Mouse (Mus musculus) lung, postnatal 4 days (tissue): ENCODE measurements at regions not wholly inside any gene's neighbourhood (a gene's known extent, or its start where the extent isn't known, plus 50 kb on each side); places are given as distances from the start of the nearest gene placed in this dataset.

Source experiments
- DNase-seq, 2 experiments: peaks; one replicate each; pipeline ENCODE4 v3.0.0; 2021

DNA sequence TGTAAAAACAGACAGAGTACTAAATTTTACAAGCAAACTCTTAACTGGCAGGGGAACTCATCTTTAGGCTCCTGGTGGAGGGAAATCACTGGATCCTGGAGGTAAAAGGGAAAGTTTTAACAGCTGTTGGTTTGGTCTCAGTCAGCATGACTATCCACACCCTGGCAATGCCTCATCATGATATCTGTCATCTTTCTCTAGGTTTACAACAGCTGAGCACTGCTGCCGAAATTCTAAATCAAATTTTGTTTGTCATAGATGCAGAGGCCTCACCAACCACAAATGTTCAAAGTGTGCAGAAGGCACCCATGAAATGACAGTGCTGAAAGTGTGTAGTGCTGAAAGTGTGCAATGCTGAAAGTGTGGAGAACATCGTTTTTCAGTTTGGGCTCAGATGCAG is 180.6 kb upstream of the Lpp start:
- no peak for DNase-seq

DNA sequence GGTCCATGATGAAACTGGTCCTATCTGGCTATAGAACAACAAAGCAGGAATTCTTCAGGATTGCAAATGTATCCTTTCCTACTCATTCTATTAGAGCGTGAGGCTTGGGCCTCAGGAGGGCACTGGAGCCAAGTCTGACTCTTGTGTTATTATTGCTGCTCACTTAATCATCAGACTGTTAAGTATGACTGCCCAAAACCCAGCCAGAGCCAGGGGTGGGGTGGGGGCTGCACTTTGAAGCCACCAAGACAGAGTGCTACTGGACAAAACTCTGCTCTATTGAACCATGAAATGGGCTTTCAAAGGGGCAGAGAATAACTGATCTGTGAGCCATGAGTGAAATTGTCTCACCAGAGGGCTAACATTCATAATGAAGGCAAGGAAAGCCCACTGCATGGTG is 181.7 kb upstream of the Lpp start:
- DNase-seq: no peak

DNA sequence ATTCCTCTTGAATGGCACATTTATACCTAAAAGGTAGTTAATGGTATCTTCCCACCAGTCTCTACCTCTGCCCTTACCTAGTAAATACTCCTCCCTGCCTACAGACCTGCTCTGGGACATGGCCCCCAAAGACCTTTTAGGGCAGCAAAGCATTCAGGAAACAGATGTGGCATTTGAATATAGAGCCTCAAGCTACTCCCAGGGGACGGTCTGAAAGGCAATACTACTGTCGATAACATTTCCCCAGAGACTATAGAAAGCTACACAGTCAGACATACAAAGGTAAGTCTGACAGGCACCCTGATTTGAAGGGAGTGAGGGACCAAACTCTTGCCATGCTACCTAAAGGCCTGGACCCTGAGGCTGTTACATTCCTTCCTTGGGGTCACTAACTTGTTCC is 184.4 kb upstream of the Lpp start:
- DNase-seq: no peak

DNA sequence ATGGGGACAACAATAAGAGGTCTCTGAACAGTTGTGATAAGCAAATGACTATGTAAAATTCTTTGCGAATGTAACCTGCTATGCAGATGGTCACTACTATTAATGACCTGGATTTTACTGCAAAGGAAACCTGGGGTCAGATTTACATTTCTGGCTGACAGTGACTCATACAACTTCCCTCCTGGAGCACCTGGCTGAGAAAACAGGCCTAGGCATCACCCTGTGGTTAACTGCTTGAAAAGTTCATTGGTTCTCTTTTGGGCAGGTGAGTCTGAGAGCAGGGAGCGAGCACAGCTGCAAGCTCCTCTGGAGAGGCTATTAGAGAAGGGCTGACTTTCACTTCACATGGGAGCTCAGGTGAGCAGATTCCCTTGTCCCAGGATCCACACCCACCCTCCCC is 185.2 kb upstream of the Lpp start:
- DNase-seq: no peak

DNA sequence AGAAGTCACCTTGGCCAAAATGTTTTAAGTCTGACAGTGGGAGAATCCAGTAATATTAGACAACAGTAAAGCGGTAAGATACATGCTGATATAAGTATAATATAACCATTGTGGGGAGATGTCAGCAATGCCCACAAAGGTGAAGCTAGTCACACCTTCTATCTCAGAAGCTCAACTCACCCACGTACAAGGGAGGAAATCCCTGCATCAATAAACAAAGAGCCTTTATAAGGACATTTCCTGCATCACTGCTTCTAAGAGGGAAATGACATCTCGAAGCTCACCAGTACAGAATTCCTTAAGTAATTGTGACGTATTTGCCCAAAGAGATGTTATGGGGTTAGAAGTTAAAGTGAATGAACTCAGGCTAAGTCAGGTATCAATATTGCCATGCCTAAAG is 186.3 kb upstream of the Lpp start:
- DNase-seq: no peak

DNA sequence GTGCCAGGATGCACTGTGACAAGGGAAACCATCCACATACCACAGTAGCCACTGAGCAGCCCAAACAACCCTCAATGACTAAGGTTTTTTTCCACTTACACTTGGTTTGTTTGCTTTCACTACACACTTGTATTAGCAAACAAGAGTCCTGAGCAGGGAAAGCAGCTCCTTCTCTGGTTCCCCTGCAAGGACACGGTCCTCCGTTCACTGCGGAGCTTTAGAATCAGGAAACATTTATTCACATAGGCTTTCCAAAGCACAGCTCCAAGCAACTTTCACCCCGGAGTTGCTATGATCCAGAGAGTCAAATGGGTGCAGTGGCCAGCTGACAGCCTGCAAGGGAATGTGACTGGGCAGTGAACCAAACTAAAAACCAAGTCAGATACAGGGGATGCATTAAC is 186.8 kb upstream of the Lpp start:
- peak; percentile 33 to 35 for DNase-seq

DNA sequence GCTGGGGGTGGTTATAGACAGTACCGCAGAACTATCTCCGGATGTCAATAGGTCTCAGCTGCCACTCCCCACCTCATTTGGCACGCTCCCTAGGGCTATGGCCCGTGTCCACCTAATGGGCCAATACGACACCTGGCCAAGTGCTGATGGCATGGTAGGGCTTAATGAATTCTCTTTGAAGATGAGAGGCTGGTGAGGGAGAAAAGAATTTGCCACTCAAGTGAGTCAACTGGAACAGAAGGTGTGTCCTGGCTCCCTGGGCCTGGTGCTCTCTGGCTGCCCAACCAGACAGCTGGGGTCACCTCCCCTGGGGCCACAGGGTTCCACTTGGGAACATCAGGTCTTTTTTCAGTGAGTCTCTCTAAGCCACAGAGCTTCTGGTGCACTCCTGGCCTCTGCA is 187.7 kb upstream of the Lpp start:
- DNase-seq: peak in 1 of 2 experiments; percentile 38

DNA sequence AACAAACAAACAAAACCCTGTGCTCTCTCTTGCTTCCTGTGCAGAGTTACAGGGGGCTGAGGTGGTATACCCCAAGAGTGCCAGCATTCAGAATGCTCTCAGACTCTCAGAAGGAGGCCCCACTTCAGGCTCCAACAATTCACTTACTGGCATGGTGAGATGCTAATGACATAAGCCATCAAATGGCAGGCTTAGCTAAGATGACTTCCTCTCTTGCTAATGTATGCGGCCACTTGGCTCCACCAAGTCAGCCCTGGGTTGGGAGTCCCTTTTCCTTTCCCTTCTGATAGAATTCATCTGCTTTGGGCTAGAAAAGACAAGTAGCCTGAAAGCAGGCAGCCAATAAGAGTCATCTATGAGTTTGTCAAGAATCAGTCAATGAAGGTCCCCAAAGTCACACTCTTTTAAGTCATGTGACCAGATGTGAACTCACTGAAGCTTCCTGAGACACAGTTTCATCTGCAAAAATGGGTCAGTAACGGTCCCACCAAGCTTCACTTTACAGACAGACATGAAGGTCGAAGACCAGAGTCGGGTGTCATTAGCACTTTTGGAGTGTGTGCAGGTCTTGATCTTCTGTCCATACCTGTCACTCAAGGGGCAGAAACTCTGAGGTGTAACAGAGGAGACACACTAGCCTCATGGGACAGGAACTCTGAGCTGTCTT is 189.1 kb upstream of the Lpp start:
- no peak for DNase-seq

DNA sequence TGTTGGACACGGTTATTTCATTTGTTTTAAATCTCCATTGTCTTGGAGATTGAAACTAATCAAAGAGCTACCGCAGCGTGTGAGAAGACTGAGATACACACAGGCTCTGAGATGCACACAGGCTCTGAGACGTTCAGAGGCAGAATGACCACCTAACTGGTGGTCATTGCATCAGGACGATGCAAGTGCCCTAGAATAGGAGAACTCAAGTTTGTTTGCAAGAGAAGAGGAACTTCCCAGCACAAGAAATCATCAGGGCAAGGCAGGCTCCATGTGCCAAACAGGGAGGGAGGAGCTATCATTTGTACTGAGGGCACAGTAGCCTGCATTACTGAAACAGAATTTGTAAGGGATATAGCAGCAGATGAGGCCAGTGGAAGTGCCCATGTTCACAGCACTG is 190.7 kb upstream of the Lpp start:
- DNase-seq: no peak

DNA sequence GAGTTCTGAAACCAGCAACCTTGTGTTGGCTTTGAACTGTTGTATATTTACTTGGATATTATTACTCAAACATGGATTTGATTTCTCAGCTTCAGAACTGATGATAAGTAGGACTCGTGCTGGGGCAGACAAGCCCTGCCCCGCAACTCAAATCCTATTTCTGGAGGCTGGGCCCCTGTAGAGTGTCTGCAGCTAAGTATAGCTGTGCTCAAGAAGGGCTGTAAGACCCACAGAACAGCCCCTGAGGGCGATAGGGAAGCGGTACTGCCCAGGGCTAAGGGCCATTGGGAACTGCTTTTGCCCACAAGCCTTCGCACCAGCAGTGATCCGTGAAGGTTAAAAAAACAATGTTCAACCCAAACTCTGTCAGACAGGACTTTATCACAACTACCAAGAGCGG is 191.9 kb upstream of the Lpp start:
- no peak for DNase-seq

DNA sequence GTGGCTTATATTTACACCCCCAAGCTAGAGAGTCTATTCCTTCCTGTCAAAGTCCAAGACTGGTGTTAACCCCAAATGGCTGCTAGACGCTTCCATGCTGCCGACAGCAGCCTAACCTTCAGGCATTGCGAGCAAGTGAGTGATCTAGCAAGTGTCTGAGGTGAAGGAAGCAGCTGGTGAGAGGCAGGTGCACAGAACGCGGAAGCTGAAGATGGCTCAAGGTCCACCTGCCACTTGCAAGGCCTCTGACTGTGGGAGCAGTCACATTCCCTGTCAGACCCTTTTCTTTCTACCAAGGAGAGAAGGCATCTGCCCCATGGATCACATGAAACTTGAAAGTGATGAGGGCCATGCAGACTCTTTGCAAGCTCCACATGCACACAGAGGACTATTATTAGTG is 193.1 kb upstream of the Lpp start:
- DNase-seq: no peak

DNA sequence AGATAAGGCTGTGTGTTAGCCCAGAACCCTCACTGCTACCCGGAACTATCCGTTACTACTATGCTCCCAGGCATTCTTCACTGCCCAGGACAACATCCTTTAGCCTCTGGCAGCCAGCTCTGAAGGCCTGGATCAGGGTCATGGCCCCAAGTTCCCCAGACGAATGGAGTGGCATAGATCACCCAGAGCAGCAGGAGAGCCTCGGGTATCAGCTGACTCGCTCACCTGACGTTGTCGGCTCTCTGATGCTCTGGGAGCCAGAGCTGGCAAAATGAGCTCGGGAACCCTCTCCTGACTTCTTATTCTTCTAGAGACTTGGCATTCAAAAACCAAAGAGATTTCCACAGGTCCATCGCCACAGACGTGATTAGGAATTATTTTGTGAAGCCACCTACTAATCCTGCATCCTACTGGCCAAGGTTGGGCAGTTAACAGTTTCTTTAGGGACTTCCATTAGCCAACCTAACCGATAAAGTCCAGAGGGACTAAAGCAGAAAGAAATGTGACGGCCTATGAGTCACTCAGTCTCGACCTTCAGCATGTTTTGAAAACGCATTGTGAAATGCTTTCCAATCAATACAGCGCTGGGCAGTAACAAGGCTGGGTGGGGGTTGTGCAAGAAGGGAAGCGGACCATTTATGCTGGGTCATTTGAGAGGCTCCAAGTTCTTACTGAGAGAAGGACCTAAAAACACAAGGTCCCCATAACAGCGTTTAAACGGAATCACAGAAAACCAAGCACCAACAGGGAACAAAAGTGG is 193.7 kb upstream of the Lpp start:
- peak; percentile 51 to 55 for DNase-seq

DNA sequence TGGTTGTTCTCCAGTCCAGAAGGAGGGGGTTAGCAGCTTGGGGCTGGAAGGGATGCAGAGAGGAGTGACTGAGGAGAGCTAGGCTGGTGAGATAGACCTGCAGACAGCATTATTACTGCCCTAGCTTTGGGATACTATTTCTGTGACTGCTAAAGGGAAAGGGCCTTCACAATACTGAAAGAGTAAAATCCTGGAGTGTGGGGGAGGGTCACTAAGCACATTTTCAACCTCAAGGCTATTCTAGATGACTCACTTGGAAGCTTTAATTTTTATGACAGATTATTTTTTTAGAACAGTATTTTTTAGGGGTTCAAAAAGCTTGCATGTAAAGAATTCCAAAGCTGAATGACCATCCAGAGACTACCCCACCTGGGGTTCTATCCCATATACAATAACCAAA is 195.0 kb upstream of the Lpp start:
- no peak for DNase-seq

DNA sequence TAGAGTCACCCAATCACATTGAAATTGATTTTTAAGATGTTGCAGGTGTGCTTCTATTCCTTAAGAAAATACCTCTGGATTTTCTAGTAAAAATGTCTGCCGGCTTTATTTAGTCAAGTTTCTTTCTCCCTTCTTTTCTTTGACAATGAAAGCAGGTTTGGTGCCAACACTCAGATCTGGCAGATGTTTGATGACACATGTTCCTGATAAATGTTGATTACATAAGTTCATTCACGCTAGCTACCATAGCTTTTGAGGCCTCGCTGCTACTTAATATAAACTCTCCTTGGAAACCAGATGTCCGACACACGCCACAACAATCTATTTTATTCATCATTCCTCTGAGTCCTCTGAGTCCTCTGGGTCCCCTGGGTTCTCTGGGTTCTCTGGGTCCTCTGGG is 195.7 kb upstream of the Lpp start:
- DNase-seq: no peak

DNA sequence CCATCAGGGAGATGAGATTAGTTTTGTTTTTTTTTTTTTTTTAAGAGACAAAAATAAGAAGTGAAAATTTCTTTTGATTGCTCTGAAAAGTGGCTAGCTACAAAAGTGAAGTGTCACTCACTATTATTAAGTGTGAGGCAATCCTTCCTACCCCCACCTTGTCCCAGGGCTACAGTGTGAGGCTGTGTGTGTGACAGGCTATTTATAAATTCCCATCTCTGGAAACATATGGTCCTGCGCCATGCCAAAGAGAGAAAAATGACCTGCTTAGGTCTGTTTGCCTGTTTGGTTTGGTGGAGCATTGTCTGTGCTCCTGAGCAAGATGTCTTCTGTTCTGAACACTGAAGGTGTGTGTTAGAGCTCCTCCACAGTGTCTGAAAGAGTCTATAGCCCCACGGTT is 199.4 kb upstream of the Lpp start:
- no peak for DNase-seq

DNA sequence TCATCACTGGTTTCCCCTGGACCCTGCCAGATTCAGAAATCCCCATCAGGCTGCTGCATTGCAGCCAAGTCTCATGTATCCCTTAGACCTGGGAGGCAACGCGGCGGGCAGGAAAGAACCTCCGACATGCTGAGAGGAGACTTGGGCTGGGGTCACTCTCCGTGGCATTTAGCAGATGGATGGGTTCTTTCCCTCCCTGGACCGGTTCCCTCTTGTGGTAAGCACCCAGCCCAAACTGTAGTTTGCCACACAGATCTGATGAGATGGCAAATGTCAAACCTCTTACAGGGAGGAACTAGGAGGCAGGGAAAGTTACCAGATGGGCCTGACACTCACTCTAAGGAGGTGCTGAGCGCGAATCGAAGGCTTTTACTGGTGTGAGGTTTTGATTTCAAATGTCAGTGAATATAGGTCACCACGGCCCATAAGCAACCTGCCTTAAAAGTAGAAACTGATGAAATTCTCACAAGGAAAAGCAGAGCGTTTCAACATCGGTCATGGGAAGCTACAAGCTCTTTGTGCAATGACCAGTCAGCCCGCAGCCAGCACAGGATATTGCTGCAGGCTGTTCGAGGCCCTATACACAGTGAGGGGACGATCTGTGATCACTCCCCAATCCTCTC is 199.9 kb upstream of the Lpp start:
- peak; percentile 48 to 67 for DNase-seq

DNA sequence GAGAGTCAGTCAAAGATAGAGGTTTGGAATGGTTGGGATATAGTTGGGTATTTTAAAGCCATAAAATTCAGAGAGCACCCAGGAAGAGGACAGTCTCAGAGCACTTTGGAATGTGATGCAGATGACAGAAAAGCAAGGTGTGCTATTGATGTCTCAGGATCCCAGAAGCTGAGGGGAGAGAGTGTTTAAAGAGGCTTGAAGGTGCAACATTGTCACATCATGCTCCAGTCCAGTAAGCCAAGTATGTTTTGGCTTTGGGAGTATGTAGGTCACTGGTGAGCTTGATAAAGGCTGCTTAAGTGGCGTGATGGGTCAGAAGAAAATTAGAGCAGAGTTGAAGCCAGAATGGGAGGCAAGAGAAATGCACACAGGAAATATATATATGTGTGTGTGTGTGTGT is 201.3 kb upstream of the Lpp start:
- no peak for DNase-seq

DNA sequence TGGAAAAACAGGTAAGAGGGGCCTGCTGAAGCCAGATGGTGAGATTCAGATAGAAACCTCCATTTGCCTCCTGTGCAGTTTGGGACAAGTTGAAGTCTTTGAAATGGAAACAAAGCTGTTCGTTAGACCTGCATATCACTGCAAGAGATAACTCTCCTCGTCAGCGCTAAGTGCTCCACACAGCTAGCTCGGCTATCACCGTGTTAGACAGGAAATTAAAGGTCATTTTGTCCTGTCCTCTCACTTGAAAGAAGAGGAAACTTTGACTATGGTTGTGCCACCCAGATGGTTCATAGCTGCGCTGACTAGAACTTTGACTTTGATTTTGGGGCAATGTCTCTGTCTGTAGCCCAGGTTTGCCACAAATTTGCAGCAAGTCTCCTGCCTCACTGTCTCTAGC is 198.5 kb upstream of the Bcl6 start:
- DNase-seq: no peak

DNA sequence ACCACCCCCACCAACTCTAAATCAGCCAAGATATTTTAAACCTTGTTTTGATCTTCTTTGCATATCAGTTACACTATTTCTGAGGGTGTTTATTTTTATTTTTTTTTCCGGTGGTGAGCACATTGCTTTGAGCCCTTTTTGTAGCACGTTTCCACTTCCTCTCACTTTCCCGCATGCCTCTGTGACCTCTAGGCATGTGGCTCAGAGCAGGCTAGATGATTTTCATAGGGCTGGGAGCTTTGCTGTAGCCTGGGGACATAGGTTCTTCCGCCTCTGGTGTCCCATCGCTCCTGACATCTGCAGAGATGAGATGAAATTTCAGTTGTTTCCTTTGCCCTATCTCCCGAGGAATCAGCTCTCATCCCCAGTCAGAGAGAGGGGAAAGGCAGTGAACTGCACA is 197.3 kb upstream of the Bcl6 start:
- no peak for DNase-seq

DNA sequence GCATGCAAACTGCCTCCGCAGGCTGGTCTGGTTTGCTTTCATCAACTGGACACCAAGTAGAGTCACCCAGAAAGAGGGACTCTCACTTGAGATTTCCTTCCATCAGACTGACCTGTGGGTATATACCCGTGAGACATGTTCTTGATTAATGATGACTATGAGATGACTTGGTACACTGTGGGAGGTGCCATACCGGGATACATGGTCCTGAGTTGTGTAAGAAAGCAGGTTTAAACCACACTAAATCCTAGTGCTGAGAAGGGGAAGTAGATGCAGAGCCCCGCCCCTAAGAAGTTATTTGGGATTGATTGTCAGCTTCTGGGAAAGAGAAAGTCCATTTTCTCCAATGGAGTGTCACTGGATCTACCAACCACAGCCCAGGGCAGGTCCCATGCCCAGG is 196.2 kb upstream of the Bcl6 start:
- no peak for DNase-seq

DNA sequence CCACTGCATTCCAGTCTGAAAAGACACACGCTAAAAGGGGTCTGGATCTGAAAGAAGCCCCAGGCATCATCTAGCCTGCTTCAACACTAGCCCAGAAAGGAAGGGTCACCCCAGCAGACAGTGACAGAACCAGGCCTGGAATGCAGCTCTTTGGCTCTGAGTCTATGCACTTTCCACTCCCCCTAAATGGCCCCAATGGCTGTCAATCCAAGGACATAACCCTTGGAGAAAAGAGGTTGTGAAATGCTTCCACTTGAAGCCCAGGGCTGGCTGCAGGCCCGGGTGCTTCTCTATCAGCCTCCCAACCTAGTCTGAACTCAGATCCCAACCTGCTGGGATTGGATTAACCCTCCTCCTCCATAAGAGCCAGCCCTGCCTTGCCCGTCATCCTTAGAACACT is 194.6 kb upstream of the Bcl6 start:
- peak; percentile 66 to 82 for DNase-seq

DNA sequence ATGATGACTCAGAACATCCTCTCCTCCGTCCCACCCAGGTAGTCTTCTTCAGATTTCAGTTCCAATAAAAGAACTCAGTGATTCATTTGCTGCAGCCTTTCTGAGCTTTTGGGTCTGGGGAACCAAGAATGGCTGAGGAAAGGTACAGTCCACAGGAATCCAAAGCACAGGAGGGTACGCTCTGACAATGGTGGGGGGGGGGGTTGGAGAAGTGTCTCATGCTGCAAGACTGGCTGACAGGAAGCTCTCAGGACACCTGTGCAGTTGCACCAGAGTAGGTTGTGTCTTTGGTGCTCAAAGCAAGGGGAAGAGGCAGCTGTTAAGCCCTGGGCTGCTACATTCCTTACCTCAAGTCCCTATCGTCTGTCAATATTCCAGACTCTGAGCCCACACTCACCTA is 192.7 kb upstream of the Bcl6 start:
- no peak for DNase-seq

DNA sequence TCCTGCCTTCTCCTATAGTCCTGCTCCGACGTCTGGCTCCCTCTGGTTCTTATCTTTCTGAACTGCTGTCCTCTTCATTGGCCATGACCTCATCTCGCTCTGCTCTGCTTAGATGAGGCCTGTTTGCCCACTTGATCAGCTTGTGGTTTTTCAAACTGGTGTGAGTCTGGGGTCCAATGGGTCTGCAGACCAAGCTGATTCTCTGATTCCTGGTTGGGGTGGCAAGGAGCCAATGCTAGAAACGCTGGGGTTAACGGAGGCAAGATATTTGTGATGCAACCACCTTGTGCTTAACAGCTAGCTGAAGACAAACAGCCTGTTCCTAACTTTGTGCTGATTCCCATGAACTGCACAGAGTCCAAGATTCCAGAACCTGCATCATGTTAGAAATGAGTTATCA is 192.0 kb upstream of the Bcl6 start:
- DNase-seq: no peak

DNA sequence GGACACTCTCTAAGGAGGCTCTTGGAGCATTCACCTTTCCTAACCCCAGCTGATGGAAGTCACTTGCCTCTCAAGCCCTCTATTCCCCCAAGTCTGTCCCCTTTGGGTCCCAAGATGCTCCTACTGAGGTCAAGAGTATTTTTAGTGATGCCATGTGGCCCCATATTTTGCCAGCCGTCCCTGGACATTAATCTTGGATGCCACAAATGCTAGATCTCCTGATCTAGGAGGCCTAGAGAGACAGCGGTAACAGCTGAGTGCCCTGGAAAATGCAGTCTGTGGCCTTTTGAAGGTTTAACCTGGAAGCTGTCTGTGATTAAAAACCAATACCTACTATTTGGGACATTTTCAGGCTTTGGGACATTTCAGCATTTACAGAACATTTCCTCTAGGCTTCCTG is 188.9 kb upstream of the Bcl6 start:
- DNase-seq: no peak

DNA sequence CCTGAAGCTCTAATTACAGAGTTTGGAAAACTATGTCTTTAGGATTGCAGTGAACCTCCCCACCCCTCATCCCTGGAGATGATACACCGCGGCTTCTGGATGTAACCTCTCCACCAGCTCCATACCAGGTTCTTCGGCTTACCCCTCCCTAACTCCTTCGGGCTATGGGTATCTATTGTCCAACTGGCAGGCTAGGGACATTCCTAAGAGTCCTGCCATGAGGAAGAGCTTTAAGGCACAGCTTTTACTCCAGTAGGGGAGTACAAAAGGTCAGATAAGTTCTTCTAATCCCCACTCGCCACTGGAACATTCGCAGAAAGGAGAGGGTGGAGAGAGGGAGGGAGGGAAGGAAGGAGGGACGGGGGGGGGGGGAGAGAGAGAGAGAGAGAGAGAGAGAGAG is 188.5 kb upstream of the Bcl6 start:
- DNase-seq: no peak
